Mouse (Mus musculus) lung, adult 2 months (tissue): ENCODE measurements at regions not wholly inside any gene's neighbourhood (a gene's known extent, or its start where the extent isn't known, plus 50 kb on each side); places are given as distances from the start of the nearest gene placed in this dataset.

Experiments used
- CTCF ChIP-seq: fragments of 200-500 bp; IDR thresholded peaks from 2 replicates; pipeline ENCODE4 v1.5.1; 2011; ENCODE audit warnings: mild to moderate bottlenecking, low read length, control low read depth; ENCODE audit not compliant: insufficient read depth
- POLR2A ChIP-seq: fragments of 200-500 bp; IDR thresholded peaks from 2 replicates; pipeline ENCODE4 v1.6.1; 2011; ENCODE audit warnings: low read depth, mild to moderate bottlenecking, control low read depth, low read length, borderline replicate concordance; ENCODE audit errors: extremely low read depth

DNA sequence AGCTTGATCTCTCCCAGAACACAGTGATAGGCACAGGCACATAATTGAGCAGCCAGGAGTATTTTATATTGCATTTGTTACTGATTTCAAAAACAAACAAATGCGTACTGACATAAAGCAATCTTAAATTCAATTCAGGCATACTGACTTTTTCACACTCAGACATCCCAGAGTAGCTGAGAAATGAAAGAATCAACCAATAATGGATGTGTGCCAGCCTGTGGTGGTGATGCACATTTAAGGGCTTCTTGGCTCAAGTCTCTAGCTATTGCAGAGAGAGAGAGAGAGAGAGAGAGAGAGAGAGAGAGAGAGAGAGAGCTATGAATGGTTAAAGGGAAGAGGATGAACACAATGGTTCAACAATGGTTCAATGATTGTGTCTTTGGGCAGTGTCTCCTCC is 426.1 kb upstream of the Nrp1 start:
- no peak for TF ChIP-seq CTCF
- TF ChIP-seq POLR2A: no peak
